Mouse (Mus musculus) adrenal gland (tissue): ENCODE data around the gene Tiparp.

Experiments used
- intact Hi-C: fragments of 180-260 bp; cut with DNase I; formaldehyde crosslinking; loops from one replicate; pipeline ENCODE4 v1.15.1; 2025

Gene Tiparp

GRCm38 (mm10) chr3:65579260-65579921, 51.2 kb downstream of the Tiparp start:
- intact Hi-C loops = no loop called here

GRCm38 (mm10) chr3:65581596-65581995, 53.4 kb downstream of the Tiparp start:
- intact Hi-C loops = loop anchor here (5.0 kb wide), 1 partner anchor 76 kb away; no protein-coding TSS in a partner anchor

DNA sequence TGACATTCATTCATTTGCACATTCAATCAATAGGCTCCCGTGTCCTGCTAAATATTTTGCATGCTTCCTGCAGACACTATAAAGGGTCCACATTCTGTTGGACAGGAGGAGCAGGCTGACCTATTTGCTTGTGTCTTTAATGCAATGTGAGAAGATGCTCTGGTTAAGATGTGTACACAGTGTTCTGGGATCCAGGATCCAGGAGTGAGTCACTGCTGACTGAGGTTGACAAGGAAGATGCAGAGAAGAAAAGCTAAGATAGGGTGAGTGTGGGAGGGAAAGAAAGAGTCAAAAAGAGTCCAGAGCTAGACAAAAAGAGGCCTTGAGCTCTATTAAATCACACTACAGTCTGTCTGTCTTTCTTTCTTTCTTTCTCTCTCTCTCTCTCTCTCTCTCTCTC, 56.1 kb downstream of the Tiparp start:
- intact Hi-C loops = loop anchor here (5.0 kb wide), 1 partner anchor 73 kb away; no protein-coding TSS in a partner anchor

DNA sequence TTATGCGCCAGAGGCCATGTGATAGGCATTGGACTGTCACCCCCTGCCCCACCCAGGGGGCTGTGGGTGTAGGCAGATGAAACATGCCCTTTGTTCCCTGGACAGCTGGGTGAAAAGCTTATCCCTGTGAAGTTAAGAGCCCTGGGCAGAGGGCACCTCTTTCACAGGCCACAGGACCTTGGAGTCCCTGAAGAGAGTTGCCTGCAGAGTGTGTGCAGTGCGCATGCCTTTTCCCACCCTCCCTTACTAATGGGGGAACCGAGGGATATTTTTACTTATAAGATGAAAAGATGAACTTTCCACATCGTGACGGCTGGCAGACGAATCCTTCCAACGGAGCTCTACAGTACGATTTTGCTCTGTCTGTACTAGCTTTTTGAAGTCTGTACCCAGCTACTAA, 57.1 kb downstream of the Tiparp start:
- intact Hi-C loops = no loop called here

DNA sequence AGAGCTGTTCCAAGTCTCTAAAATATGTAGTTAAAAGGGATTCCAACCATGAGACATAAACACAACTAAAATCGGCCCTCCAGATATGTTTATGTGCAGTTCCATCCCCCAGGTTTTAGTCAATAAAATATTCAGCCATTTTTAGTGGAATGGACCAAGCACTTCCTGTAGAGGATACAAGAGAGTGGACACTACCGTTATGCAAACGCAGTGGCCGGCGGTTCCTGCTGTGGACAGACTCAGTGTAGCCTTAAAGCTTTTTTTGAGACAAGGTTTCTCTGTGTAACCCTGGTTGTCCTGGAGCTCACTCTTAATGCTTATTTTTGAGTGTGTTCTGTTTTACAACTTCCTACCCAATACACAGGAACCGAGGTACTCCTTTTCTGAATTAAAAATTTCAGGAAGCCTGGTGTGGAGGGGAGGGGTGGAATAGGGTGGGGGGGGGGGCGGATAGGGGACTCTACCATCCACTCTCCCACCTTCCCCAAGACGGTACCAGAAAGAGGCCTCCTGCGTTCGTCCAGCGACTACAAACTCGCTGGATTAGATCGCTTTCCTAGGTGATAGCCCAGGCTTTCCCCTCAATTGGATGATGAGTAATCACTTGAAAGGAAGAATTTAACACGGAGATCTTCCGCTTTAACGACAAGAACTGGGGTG, 57.7 kb downstream of the Tiparp start:
- intact Hi-C loops = no loop called here

GRCm38 (mm10) chr3:65586483-65586905, 58.3 kb downstream of the Tiparp start:
- intact Hi-C loops = no loop called here

DNA sequence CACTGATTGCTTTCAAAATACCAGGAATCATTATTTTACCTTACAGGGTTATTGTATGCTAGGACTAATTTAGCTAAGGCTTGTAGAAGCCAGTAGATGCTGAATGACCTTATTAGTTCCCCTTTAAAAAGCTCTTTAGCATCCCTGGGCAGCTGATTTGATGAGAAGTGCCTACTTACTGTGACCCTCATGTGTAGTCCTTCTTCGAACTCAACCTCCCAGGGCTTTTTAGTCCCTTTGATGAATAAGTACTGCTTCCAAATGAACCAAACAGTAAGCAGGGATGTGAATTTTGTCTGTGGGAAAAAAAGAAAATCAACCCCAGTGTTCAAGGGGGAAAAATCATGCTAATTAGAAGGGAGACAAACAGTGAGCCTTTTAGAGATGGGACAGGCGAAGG, 58.8 kb downstream of the Tiparp start:
- intact Hi-C loops = no loop called here

DNA sequence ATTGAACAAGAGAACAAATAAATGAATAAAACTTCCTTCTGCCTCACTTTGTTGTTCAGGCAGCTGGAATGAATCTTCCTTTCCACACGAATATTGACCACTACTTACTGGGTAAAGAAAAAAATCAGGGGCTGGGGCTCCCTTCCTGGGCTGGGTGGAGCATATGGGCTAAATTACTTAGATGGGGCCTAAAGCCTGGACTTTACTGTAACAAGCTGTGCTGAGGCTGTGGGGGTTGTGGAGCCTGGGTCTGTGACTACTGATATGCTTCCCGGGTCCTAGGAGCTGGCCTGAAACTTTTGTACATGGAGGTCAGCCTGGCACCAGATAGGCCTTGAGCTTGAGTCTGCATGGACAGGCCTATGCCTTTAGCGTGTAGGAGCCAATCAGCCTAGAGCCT, 60.2 kb downstream of the Tiparp start:
- intact Hi-C loops = no loop called here

DNA sequence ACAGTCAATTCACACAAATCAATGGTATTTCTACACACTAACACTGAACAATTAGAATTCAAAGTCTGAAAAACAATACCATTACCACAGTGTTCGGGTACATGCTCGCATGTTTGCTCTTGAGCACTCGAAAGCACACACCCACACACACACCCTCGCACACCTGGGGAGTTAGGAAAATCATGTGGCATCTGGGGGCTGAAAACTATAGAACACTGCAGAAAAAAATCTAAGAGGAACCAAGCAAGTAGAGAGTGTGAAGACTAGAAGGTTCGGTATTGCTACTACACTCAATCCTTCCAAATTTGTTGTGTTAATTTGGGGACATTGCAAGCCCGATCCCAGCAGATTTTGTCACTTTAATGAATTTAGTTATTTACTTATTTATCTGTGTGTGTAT, 64.6 kb downstream of the Tiparp start:
- intact Hi-C loops = no loop called here

GRCm38 (mm10) chr3:65594493-65594892, 66.3 kb downstream of the Tiparp start:
- intact Hi-C loops = no loop called here

- intact Hi-C loops = no loop called here
These were observed 67.0 kb downstream of the Tiparp start for GRCm38 (mm10) chr3:65595196-65595595.

DNA sequence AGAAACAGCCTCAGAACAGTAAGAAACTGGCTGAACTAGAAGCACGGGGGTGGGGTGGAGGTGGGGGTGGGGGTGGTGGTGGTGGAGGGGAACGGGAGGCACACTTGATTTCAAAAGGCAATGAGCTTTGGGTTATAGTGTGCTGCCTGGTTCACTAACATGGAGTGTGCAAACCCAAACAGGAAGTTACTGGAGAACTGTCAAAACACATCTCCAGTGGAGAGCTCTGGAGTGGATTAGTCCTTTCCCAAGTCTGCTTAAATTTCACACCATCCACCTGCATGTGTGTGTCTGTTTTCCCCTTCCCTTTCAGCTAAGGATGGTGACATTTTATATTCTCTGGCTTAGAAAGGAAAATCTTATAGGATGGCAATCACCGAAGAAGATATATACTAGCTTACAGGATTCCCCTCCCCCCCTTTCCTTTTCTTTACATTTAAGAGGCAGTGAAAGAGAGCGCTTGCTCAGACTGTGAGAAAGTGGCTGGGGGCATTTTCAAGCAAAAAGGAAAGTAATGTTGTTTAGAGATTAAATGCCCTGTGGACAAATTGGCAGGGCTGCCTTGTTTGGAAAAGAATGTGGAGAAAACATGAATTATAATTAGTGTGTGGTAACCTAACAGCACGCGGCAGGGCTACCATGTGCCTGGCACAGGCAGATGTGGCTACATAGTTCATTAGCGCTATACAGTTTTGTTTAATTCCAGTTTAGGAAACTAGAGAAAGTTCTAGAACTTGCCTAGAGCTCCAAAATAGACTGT, 70.0 kb downstream of the Tiparp start:
- intact Hi-C loops = no loop called here

GRCm38 (mm10) chr3:65599151-65599550, 70.9 kb downstream of the Tiparp start:
- intact Hi-C loops = no loop called here

- intact Hi-C loops = no loop called here
These were observed 73.3 kb downstream of the Tiparp start for GRCm38 (mm10) chr3:65601291-65602050.

DNA sequence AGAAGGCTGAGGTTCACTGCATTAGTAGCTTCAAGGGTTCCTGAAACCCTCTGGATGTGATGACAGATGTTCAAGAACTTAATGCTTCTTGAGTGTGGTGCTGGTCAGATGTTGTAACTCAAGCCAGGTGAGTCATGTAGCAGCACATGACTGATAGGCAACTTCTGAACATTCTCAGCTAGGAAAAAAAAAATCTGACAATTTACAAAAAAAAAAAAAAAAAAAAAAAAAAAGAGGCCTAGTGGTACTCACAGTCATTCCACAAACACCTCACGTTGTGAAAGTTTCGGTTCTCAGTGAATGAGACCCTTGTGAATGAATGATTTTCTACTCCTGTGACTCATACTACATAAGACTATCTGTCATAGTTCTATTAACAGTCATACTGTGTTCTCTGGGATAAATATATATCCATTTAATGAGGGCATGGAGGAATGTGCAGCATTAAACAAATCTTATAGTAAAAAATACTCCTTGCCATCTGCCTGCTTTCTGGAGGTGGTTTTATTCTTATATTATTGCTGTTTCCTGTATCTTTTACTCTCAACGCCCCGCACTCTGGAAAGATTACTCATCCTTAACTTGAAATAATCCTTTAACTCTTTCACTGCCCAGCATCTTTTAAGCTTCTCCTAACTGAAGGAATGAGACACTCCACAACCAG, 75.3 kb downstream of the Tiparp start:
- intact Hi-C loops = no loop called here
